8 mouse cellular contexts compared by ENCODE assay signal in the genomic region with DNA sequence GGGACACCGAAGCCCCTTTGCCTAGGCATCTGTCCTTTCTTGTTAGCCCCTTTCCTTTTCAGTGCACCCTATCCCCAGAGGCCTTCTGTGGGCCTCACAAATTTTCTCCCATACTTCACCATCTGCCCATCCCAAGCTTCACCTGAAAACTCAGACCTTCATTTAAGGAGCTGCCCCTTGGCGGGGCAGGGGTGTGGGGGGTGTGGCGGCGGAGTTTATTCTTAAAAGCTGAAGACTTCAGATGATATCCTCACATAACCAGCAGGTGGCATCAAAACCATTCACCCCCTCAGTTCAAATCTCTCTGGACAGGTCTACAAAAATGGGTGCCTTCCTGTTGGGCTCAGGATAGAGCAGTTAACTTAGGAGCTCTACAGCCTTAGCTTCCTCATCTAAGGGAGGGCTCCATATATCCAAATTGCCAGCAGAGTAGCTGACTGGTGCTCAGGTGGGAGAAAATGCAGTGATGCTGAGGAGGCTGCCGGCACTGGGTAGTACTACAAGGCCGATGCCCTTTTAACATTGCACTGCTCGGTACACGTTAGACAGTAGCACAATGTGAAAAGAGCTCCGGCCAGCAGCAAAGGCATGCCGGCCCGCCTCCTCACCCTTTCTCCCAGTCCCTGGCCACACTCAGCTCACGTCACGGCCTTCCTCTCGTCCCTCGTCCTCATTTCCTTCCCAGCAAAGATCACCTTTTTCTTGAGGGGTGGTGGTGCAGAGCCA. TPM values are rescaled to one million over a fixed set of nuclear protein-coding genes. Genes with fewer than 3 reads are reported as not detected.
DNase-seq lines count a peak whose midpoint lies in the region; ATAC-seq lines count a peak whose summit lies in the region.

No protein-coding gene starts in this region.

- H3K4me2 ChIP-seq in intestine, embryonic 16.5 days (ENCODE audit: low read depth, low read length): peak overlapping the region; percentile 83
- H3K4me2 ChIP-seq in stomach, embryonic 16.5 days (ENCODE audit: low read depth, low read length): peak overlapping the region; percentile 78

- WGBS in forebrain, embryonic 10.5 days: 78% methylated on average over 15 of the region's 15 CpGs
- WGBS in intestine, embryonic 16.5 days: 70% methylated on average over 15 of the region's 15 CpGs
- 66% methylated on average over 15 of the region's 15 CpGs for WGBS in stomach, embryonic 16.5 days

- 0 out of 2 replicates have a peak overlapping the region, but pooled peaks have one; percentile 8 for H3K9ac ChIP-seq in intestine, embryonic 16.5 days (ENCODE audit: low read depth, low read length)
- peak overlapping the region; percentile 97; the same call in 1 of the 2 replicates for H3K9ac ChIP-seq in stomach, embryonic 16.5 days (ENCODE audit: low read length)

- peak overlapping the region; percentile 69 for H3K4me3 ChIP-seq in forebrain, embryonic 10.5 days
- H3K4me3 ChIP-seq in intestine, embryonic 16.5 days (ENCODE audit: low read length): no peak overlapping the region
- H3K4me3 ChIP-seq in stomach, embryonic 16.5 days (replicated peaks; ENCODE audit: low read length): peak overlapping the region; percentile 71; the same call in 1 of the 2 replicates

- no peak for ATAC-seq in intestine, embryonic 16.5 days
- ATAC-seq in stomach, embryonic 16.5 days (ENCODE audit: insufficient read depth, low FRiP score): no peak

- H3K27ac ChIP-seq in forebrain, embryonic 10.5 days: peak overlapping the region; percentile 99
- H3K27ac ChIP-seq in intestine, embryonic 16.5 days (ENCODE audit: low read length): no peak overlapping the region; the same call in 1 of the 2 replicates
- no peak overlapping the region for H3K27ac ChIP-seq in stomach, embryonic 16.5 days (ENCODE audit: low read length)

- no peaks in the 10 kb centered on the region for H3K9me3 ChIP-seq in forebrain, embryonic 10.5 days
- H3K9me3 ChIP-seq in intestine, embryonic 16.5 days (ENCODE audit: control insufficient read depth, low read length): no peaks in the 10 kb centered on the region
- no peaks in the 10 kb centered on the region for H3K9me3 ChIP-seq in stomach, embryonic 16.5 days (replicated peaks; ENCODE audit: control insufficient read depth, low read length)

- H3K27me3 ChIP-seq in forebrain, embryonic 10.5 days (ENCODE audit: poor library complexity, severe bottlenecking): no peaks in the 10 kb centered on the region
- H3K27me3 ChIP-seq in intestine, embryonic 16.5 days (replicated peaks; ENCODE audit: control insufficient read depth, insufficient read depth, low read length): peaks cover 4% of the 10 kb centered on the region; the same call in 1 of the 2 replicates
- no peaks in the 10 kb centered on the region for H3K27me3 ChIP-seq in stomach, embryonic 16.5 days (ENCODE audit: control insufficient read depth, insufficient read depth, low read length)

- H3K36me3 ChIP-seq in forebrain, embryonic 10.5 days (replicated peaks): peaks cover 27% of the 10 kb centered on the region
- no peaks in the 10 kb centered on the region for H3K36me3 ChIP-seq in intestine, embryonic 16.5 days (ENCODE audit: control insufficient read depth, insufficient read depth, low read length)
- H3K36me3 ChIP-seq in stomach, embryonic 16.5 days (ENCODE audit: control insufficient read depth, insufficient read depth, low read length): 0 out of 2 replicates have a peak, but pooled peaks cover 4% of the 10 kb centered on the region

- H3K4me1 ChIP-seq in forebrain, embryonic 10.5 days: peaks cover 86% of the 10 kb centered on the region
- H3K4me1 ChIP-seq in intestine, embryonic 16.5 days (ENCODE audit: control insufficient read depth, insufficient read depth, low read length): peaks cover 54% of the 10 kb centered on the region
- peaks cover 71% of the 10 kb centered on the region for H3K4me1 ChIP-seq in stomach, embryonic 16.5 days (ENCODE audit: control insufficient read depth, insufficient read depth, low read length)

- peak; percentile 75 for DNase-seq in 3T3-L1 (ENCODE audit: low read depth, low spot score)
- DNase-seq in CD4-positive, CD25-positive, alpha-beta regulatory T cell, adult 2 months (ENCODE audit: low read depth, low spot score): peak; percentile 36
- peak; percentile 31 for DNase-seq in forebrain, embryonic 10.5 days (ENCODE audit: extremely low spot score, low spot score)
- DNase-seq in lung, postnatal 10 days: peak; percentile 60
- no peak for DNase-seq in urinary bladder, adult 18-20 months (ENCODE audit: low spot score in 2 of 2)
- DNase-seq in cerebellum, adult 11-12 months: no peak

RNA-seq across cellular contexts. Expression of a gene that starts 2.7 kb away (rescaled TPM):
- 8.5 and 8.8 TPM in 2 replicates for polyA plus RNA-seq in forebrain, embryonic 10.5 days (2016; fragmentation: Nextera tagmentation; extraction: Ambion mirVana)
- 5.1 and 5.4 TPM in 2 replicates for polyA plus RNA-seq in intestine, embryonic 16.5 days (2015; fragmentation: Nextera tagmentation; extraction: Ambion mirVana)
- polyA plus RNA-seq in stomach, embryonic 16.5 days (2015; fragmentation: Nextera tagmentation; extraction: Ambion mirVana): 5.7 and 6.3 TPM in 2 replicates

RNA-seq across cellular contexts. Expression of a gene that starts 6.9 kb away (rescaled TPM):
- 6.4 and 8.2 TPM in 2 replicates for polyA plus RNA-seq in forebrain, embryonic 10.5 days (2016; fragmentation: Nextera tagmentation; extraction: Ambion mirVana)
- 4.3 and 6.0 TPM in 2 replicates for polyA plus RNA-seq in intestine, embryonic 16.5 days (2015; fragmentation: Nextera tagmentation; extraction: Ambion mirVana)
- polyA plus RNA-seq in stomach, embryonic 16.5 days (2015; fragmentation: Nextera tagmentation; extraction: Ambion mirVana): 7.4 and 8.0 TPM in 2 replicates

RNA-seq across cellular contexts. Expression of a gene that starts 13.6 kb away (rescaled TPM):
- 53.6 and 56.8 TPM in 2 replicates for polyA plus RNA-seq in forebrain, embryonic 10.5 days (2016; fragmentation: Nextera tagmentation; extraction: Ambion mirVana)
- 28.3 and 28.4 TPM in 2 replicates for polyA plus RNA-seq in intestine, embryonic 16.5 days (2015; fragmentation: Nextera tagmentation; extraction: Ambion mirVana)
- 26.6 and 28.4 TPM in 2 replicates for polyA plus RNA-seq in stomach, embryonic 16.5 days (2015; fragmentation: Nextera tagmentation; extraction: Ambion mirVana)

RNA-seq across cellular contexts. Expression of a gene that starts 25.8 kb away (rescaled TPM):
- 28.4 and 29.5 TPM in 2 replicates for polyA plus RNA-seq in forebrain, embryonic 10.5 days (2016; fragmentation: Nextera tagmentation; extraction: Ambion mirVana)
- 18.3 and 23.4 TPM in 2 replicates for polyA plus RNA-seq in intestine, embryonic 16.5 days (2015; fragmentation: Nextera tagmentation; extraction: Ambion mirVana)
- polyA plus RNA-seq in stomach, embryonic 16.5 days (2015; fragmentation: Nextera tagmentation; extraction: Ambion mirVana): 36.9 and 40.0 TPM in 2 replicates

RNA-seq across cellular contexts. Expression of a gene that starts 34.5 kb away (rescaled TPM):
- polyA plus RNA-seq in forebrain, embryonic 10.5 days (2016; fragmentation: Nextera tagmentation; extraction: Ambion mirVana): 22.7 and 23.2 TPM in 2 replicates
- polyA plus RNA-seq in intestine, embryonic 16.5 days (2015; fragmentation: Nextera tagmentation; extraction: Ambion mirVana): 62.5 and 62.6 TPM in 2 replicates
- 98.2 and 102 TPM in 2 replicates for polyA plus RNA-seq in stomach, embryonic 16.5 days (2015; fragmentation: Nextera tagmentation; extraction: Ambion mirVana)

Comparison
In these comparisons a context has a peak if more than half of its experiments do, and no peak if none do; other contexts are left out.
1. DNase-seq: peak in 3T3-L1 (single experiment), CD4-positive, CD25-positive, alpha-beta regulatory T cell, adult 2 months (single experiment), forebrain, embryonic 10.5 days (single experiment) and lung, postnatal 10 days (single experiment); none in urinary bladder, adult 18-20 months (0 of 2) and cerebellum, adult 11-12 months (single experiment).